Mouse (Mus musculus): ENCODE data around the gene Tmem30b. TPM values are rescaled to one million over a fixed set of nuclear protein-coding genes. Genes with fewer than 3 reads are reported as not detected.
"Not testable (repeated sequence)": the region's sequence is repeated elsewhere in the genome, so short reads cannot be mapped to it uniquely, and the experiment has no call there.

The Tmem30b gene
- polyA plus RNA-seq, 1 experiment from 2014 or later, result 22.9 TPM

DNA sequence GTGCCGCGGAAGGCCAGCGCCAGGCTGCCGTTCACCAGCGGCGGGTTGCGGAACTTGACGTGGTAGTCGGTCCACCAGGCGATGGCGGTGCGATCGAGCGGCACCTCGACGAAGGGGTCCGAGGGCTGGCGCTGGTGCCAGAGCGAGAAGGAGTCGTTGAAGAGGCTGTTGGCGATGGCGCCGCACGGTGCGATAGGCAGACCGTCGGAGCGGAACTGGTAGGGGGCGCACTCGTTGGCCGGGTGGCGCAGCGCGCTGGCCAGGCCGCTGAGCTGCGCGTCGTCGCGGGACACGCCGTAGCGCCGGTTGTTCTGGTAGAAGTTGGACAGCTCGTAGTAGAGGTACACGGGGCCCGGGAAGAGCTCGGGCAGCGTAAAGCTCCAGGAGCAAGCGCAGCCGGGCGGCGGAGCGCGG, 513 bp downstream of the Tmem30b start:
- Histone ChIP-seq H3K4me2 (ENCODE audit: low read depth, severe bottlenecking) (peak overlapping the region; percentile 75), H3K27ac (replicated peaks; ENCODE audit: low read depth, low read length) (peak overlapping the region; percentile 61), H3K9me3 (ENCODE audit: control insufficient read depth, low read length) (no peaks in the 10 kb centered on the region), H3K4me3 (ENCODE audit: low read depth, low read length) (peak overlapping the region; percentile 51), H3K27me3 (ENCODE audit: control insufficient read depth, insufficient read depth, low read length) (peaks cover 31% of the 10 kb centered on the region), H3K4me1 (ENCODE audit: control insufficient read depth, insufficient read depth, low read length) (peaks cover 22% of the 10 kb centered on the region), H3K36me3 (ENCODE audit: control insufficient read depth, insufficient read depth, low read length) (no peaks in the 10 kb centered on the region), H3K9ac (ENCODE audit: low read length) (peak overlapping the region; percentile 67)
- DNase-seq (ENCODE audit: low spot score) (peak; percentile 74), ATAC-seq (ENCODE audit: insufficient number of reproducible peaks, low FRiP score, low TSS enrichment, low read depth) (peak; percentile 16; the same call in 1 of the 2 replicates)
- under 1% methylated on average over 55 of the region's 55 CpGs for WGBS

DNA sequence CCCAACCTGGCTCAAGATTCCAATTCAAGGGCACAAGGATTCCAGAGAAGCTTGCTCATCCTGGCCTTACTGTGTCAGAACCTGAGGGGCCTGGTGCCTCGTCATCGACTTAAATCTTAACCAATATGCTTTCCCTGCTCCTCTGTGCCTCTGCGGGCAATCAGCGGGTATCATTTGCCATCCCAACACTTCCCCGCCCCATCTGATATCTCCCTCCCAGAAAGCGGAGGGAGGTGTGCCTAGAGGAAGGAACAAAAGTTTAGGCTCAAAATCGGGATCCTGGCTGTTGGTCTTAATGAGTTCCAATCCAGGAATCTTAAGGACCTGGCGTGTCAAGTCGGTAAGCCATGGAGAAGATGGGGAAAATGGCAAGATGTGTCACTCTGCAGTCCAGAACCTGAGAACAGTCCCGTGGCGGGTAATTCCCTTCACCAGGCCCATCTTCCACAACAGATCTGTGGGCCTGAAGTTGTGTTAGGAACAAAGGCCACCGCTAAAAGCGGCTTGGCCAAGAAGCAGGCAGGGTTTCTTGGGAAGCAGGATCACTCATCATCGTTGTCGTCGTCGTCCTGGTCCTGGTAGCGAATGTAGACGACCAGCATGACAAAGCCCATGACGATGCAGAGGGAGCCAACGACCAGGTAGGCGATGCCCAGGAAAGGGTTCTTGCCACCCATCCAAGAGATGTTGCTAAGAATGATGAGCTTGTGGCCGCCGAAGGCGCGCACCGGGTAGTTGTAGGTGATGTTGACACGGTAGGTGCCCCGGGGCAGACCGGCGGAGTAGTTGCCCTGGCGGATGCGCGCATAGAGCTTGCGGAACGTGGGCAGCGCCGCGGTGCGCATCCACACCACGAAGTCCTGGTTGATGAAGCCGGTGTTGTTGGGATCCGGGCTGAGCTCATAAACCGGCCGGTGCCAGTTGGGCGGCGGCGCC, 1.2 kb downstream of the Tmem30b start:
- WGBS, result 13% methylated on average over 48 of the region's 48 CpGs
- Histone ChIP-seq H3K4me1 (ENCODE audit: control insufficient read depth, insufficient read depth, low read length) (peaks cover 22% of the 10 kb centered on the region), H3K27me3 (ENCODE audit: control insufficient read depth, insufficient read depth, low read length) (peaks cover 31% of the 10 kb centered on the region), H3K9me3 (ENCODE audit: control insufficient read depth, low read length) (no peaks in the 10 kb centered on the region), H3K27ac (replicated peaks; ENCODE audit: low read depth, low read length) (peak overlapping the region; percentile 61), H3K9ac (ENCODE audit: low read length) (peak overlapping the region; percentile 67), H3K4me3 (ENCODE audit: low read depth, low read length) (peak overlapping the region; percentile 51), H3K4me2 (ENCODE audit: low read depth, severe bottlenecking) (peak overlapping the region; percentile 75), H3K36me3 (ENCODE audit: control insufficient read depth, insufficient read depth, low read length) (no peaks in the 10 kb centered on the region)
- no peak for DNase-seq (ENCODE audit: low spot score)
- ATAC-seq (ENCODE audit: insufficient number of reproducible peaks, low FRiP score, low TSS enrichment, low read depth), result no peak

DNA sequence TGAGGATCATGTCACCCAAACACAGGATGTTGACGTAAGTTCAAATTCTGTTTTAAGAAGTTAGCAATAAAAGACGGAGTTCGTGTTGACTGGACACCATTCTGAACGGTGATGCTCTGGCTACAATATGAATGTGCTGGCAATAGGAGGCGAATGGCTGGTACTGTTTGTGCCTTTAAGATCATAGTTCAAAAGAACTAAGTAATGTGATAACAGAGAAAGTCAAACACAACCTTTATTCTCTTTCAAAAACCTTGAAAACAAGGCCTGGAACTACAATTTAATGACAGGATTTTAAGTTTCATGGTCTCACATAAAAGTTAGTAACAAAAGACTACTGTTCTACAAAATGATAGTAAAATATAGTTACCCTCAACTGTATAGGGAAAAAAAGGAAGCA, 3.0 kb downstream of the Tmem30b start:
- H3K9ac ChIP-seq (ENCODE audit: low read length), result no peak overlapping the region
- 56% methylated on average over 5 of the region's 5 CpGs for WGBS
- no peak for DNase-seq (ENCODE audit: low spot score)
- no peaks in the 10 kb centered on the region for H3K9me3 ChIP-seq (ENCODE audit: control insufficient read depth, low read length)
- peaks cover 16% of the 10 kb centered on the region for H3K4me1 ChIP-seq (ENCODE audit: control insufficient read depth, insufficient read depth, low read length)
- no peak overlapping the region for H3K4me2 ChIP-seq (ENCODE audit: low read depth, severe bottlenecking)
- peaks cover 26% of the 10 kb centered on the region for H3K27me3 ChIP-seq (ENCODE audit: control insufficient read depth, insufficient read depth, low read length)
- no peak overlapping the region for H3K4me3 ChIP-seq (ENCODE audit: low read depth, low read length)
- no peak for ATAC-seq (ENCODE audit: insufficient number of reproducible peaks, low FRiP score, low TSS enrichment, low read depth)
- no peaks in the 10 kb centered on the region for H3K36me3 ChIP-seq (ENCODE audit: control insufficient read depth, insufficient read depth, low read length)
- H3K27ac ChIP-seq (replicated peaks; ENCODE audit: low read depth, low read length), result no peak overlapping the region

DNA sequence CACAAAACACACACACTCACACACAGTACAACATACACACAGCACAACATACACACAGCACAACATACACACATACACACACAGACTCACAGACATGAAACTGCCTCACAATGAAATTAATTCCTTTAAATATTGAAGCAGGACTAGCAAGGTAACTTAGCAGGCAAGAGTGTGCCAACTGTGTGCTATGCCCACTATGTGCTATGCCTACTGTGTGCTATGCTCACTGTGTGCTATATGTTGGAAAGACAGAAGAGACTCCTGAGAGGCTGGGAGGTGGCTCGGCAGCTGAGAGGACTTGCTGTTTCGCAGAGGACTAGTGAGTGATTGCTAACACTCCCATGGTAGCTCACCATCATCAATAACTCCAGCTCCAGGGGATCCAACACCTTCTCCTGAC, 5.8 kb downstream of the Tmem30b start:
- H3K27me3 ChIP-seq (ENCODE audit: control insufficient read depth, insufficient read depth, low read length), result peaks cover 12% of the 10 kb centered on the region
- no peak overlapping the region for H3K9ac ChIP-seq (ENCODE audit: low read length)
- H3K4me3 ChIP-seq (ENCODE audit: low read depth, low read length), result no peak overlapping the region
- peaks cover 16% of the 10 kb centered on the region for H3K4me1 ChIP-seq (ENCODE audit: control insufficient read depth, insufficient read depth, low read length)
- ATAC-seq (ENCODE audit: insufficient number of reproducible peaks, low FRiP score, low TSS enrichment, low read depth), result 0 out of 2 replicates have a peak, but pooled peaks have one; percentile 42
- H3K9me3 ChIP-seq (ENCODE audit: control insufficient read depth, low read length), result no peaks in the 10 kb centered on the region
- WGBS, result 80% methylated on average over 2 of the region's 2 CpGs
- H3K36me3 ChIP-seq (ENCODE audit: control insufficient read depth, insufficient read depth, low read length), result no peaks in the 10 kb centered on the region
- DNase-seq (ENCODE audit: low spot score), result no peak
- no peak overlapping the region for H3K4me2 ChIP-seq (ENCODE audit: low read depth, severe bottlenecking)
- H3K27ac ChIP-seq (replicated peaks; ENCODE audit: low read depth, low read length), result no peak overlapping the region

DNA sequence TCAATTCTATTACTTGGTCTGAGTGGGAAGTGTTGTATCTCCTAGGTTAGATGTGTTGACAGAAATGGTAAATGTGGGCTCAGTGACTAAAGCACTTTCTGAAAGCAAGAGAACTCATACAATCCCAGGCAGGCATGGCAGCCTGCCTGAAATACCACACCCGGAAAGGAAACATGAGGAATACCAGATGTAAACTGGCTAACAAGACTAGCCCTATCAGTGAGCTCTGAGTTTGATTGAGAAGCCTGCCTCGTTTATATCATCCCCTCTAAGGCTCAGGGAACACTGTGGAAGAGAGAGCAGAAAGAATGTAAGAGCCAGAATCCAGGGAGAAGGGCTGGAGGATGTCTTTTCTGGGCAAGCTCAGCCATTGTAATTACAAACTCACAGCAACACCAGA, 7.0 kb downstream of the Tmem30b start:
- H3K27ac ChIP-seq (replicated peaks; ENCODE audit: low read depth, low read length), result no peak overlapping the region
- 18% methylated on average over 2 of the region's 2 CpGs for WGBS
- H3K9ac ChIP-seq (ENCODE audit: low read length), result no peak overlapping the region
- H3K27me3 ChIP-seq (ENCODE audit: control insufficient read depth, insufficient read depth, low read length), result no peaks in the 10 kb centered on the region
- DNase-seq (ENCODE audit: low spot score) (peak; percentile 65), ATAC-seq (ENCODE audit: insufficient number of reproducible peaks, low FRiP score, low TSS enrichment, low read depth) (no peak)
- H3K36me3 ChIP-seq (ENCODE audit: control insufficient read depth, insufficient read depth, low read length), result no peaks in the 10 kb centered on the region
- no peaks in the 10 kb centered on the region for H3K9me3 ChIP-seq (ENCODE audit: control insufficient read depth, low read length)
- H3K4me2 ChIP-seq (ENCODE audit: low read depth, severe bottlenecking), result no peak overlapping the region
- no peak overlapping the region for H3K4me3 ChIP-seq (ENCODE audit: low read depth, low read length)
- peaks cover 12% of the 10 kb centered on the region for H3K4me1 ChIP-seq (ENCODE audit: control insufficient read depth, insufficient read depth, low read length)

DNA sequence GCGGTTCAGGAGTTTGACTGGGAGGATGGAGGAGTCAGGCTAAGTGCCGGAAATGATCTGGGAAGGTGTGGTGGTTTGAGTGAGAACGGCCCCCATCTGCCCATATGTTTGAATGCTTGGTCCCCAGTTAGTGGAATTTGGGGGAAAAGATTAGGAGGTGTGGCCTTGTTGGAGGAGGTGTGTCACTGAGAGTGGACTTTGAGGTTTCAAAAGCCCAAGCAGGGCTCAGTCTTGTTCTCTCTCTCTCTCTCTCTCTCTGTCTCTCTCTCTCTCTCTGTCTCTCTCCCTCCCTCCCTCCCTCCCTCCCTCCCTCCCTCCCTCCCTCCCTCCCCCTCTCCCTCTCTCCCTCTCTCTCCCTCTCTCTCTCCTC, 8.1 kb downstream of the Tmem30b start:
- not testable (repeated sequence) for H3K4me2 ChIP-seq (ENCODE audit: low read depth, severe bottlenecking); H3K9ac ChIP-seq (ENCODE audit: low read length); H3K27me3 ChIP-seq (ENCODE audit: control insufficient read depth, insufficient read depth, low read length); DNase-seq (ENCODE audit: low spot score); H3K9me3 ChIP-seq (ENCODE audit: control insufficient read depth, low read length); H3K27ac ChIP-seq (replicated peaks; ENCODE audit: low read depth, low read length); H3K36me3 ChIP-seq (ENCODE audit: control insufficient read depth, insufficient read depth, low read length); H3K4me3 ChIP-seq (ENCODE audit: low read depth, low read length); ATAC-seq (ENCODE audit: insufficient number of reproducible peaks, low FRiP score, low TSS enrichment, low read depth)
- H3K4me1 ChIP-seq (ENCODE audit: control insufficient read depth, insufficient read depth, low read length), result peaks cover 12% of the 10 kb centered on the region
- 47% methylated on average over 3 of the region's 3 CpGs for WGBS

DNA sequence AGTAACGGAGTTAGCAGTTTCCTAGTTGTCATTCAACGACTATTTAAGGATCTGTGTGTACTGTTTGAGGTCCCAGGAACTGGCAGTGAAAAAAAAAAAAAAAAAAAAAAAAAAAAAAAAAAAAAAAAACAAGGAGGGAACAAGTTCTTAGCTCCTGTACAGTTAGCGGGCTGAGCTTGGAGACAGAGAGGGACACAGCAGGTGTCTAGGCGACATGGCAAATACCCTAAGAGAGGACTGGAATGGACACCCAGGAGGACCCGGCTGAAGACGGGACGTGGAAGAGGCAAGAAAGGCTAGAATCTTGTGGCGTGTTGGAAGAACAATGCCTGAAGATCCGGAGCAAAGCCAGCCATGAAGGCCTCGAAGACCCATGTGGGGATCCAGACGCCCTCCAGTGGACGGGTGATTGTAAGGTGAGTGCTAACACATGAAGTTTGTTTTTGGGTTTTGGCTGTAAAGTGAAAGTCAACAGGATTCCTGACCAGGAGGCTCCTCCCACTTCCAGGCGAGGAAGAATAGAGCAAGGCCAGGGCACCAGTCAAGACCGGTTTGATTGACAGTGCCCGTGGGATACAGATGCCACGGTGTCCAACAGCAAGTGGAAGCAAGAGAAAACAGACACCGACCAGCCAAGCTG, 8.6 kb downstream of the Tmem30b start:
- peaks cover 12% of the 10 kb centered on the region for H3K4me1 ChIP-seq (ENCODE audit: control insufficient read depth, insufficient read depth, low read length)
- no peak overlapping the region for H3K27ac ChIP-seq (replicated peaks; ENCODE audit: low read depth, low read length)
- DNase-seq (ENCODE audit: low spot score) (peak; percentile 56), ATAC-seq (ENCODE audit: insufficient number of reproducible peaks, low FRiP score, low TSS enrichment, low read depth) (0 out of 2 replicates have a peak, but pooled peaks have one; percentile 44)
- 31% methylated on average over 17 of the region's 17 CpGs for WGBS
- H3K9ac ChIP-seq (ENCODE audit: low read length), result no peak overlapping the region
- no peak overlapping the region for H3K4me3 ChIP-seq (ENCODE audit: low read depth, low read length)
- no peaks in the 10 kb centered on the region for H3K9me3 ChIP-seq (ENCODE audit: control insufficient read depth, low read length)
- no peaks in the 10 kb centered on the region for H3K27me3 ChIP-seq (ENCODE audit: control insufficient read depth, insufficient read depth, low read length)
- H3K36me3 ChIP-seq (ENCODE audit: control insufficient read depth, insufficient read depth, low read length), result no peaks in the 10 kb centered on the region
- no peak overlapping the region for H3K4me2 ChIP-seq (ENCODE audit: low read depth, severe bottlenecking)

DNA sequence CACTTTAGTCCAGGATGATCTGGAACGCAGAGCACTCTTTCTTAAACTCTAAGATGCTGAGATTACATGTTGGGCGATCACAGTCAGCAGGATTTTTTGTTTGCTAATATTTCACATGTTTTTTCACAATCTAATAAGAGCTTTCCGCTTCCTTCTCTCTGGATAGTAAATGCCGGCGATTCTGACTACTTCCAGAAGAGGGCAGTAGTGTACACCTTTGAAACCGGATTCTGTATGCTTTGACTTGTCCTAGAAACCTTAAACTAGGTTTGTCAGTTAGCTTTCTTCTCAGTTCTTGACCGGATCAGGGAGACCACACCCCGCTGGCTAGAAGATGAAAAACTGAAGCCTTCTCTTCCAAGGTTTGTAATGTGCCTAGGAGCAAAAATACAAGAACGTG, 11.6 kb downstream of the Tmem30b start:
- no peak for ATAC-seq (ENCODE audit: insufficient number of reproducible peaks, low FRiP score, low TSS enrichment, low read depth)
- H3K4me2 ChIP-seq (ENCODE audit: low read depth, severe bottlenecking), result no peak overlapping the region
- H3K4me1 ChIP-seq (ENCODE audit: control insufficient read depth, insufficient read depth, low read length), result peaks cover 10% of the 10 kb centered on the region
- H3K9me3 ChIP-seq (ENCODE audit: control insufficient read depth, low read length), result no peaks in the 10 kb centered on the region
- no peak overlapping the region for H3K9ac ChIP-seq (ENCODE audit: low read length)
- no peaks in the 10 kb centered on the region for H3K36me3 ChIP-seq (ENCODE audit: control insufficient read depth, insufficient read depth, low read length)
- H3K4me3 ChIP-seq (ENCODE audit: low read depth, low read length), result no peak overlapping the region
- H3K27ac ChIP-seq (replicated peaks; ENCODE audit: low read depth, low read length), result no peak overlapping the region
- peak; percentile 87 for DNase-seq (ENCODE audit: low spot score)
- no peaks in the 10 kb centered on the region for H3K27me3 ChIP-seq (ENCODE audit: control insufficient read depth, insufficient read depth, low read length)
- WGBS, result 15% methylated on average over 9 of the region's 9 CpGs

Data from limb, embryonic 11.5 days (tissue).